Mouse (Mus musculus) forebrain, postnatal 0 days (tissue): ENCODE measurements around the gene Gm20671. TPM values are rescaled to one million over a fixed set of nuclear protein-coding genes. Genes with fewer than 3 reads are reported as not detected.
A peak's percentile ranks its signal among the peaks of the same experiment; 100 is the strongest.

ENCODE experiments used
- ATAC-seq: fragments of 200-750 bp; cut with Nextera tagmentation; 2 replicates; pipeline ENCODE4 v1.8.0; 2017; ENCODE audit warnings: mild to moderate bottlenecking, moderate library complexity
- DNase-seq: peaks from one replicate; pipeline ENCODE4 v3.0.0-alpha.2; 2015
- H3K27ac ChIP-seq: fragments of 300-500 bp; sonication (generic); 2 replicates; pipeline ENCODE4 v1.5.1; 2014; ENCODE audit warnings: low read depth, mild to moderate bottlenecking, antibody characterized with exemption, low read length, moderate library complexity, mixed read lengths
- H3K27me3 ChIP-seq: fragments of 300-500 bp; sonication (generic); 2 replicates; pipeline ENCODE4 v1.6.1; 2014; ENCODE audit warnings: mild to moderate bottlenecking, low read length, mixed read lengths; ENCODE audit not compliant: insufficient read depth
- H3K36me3 ChIP-seq: fragments of 300-500 bp; sonication (generic); 2 replicates; pipeline ENCODE4 v1.6.1; 2014; ENCODE audit warnings: mild to moderate bottlenecking, moderate library complexity; ENCODE audit not compliant: insufficient read depth
- H3K4me1 ChIP-seq: fragments of 300-500 bp; sonication (generic); 2 replicates; pipeline ENCODE4 v1.6.1; 2014; ENCODE audit warnings: antibody characterized with exemption; ENCODE audit not compliant: insufficient read depth
- H3K4me2 ChIP-seq: fragments of 300-500 bp; sonication (generic); 2 replicates; pipeline ENCODE4 v1.6.1; 2014; ENCODE audit warnings: low read depth, mild to moderate bottlenecking, moderate library complexity
- H3K4me3 ChIP-seq: fragments of 300-500 bp; sonication (generic); 2 replicates; pipeline ENCODE4 v1.5.1; 2014; ENCODE audit warnings: low read depth, low read length, mixed read lengths
- H3K9ac ChIP-seq: fragments of 300-500 bp; sonication (generic); 2 replicates; pipeline ENCODE4 v1.6.1; 2014; ENCODE audit warnings: mild to moderate bottlenecking
- H3K9me3 ChIP-seq: fragments of 300-500 bp; sonication (generic); 2 replicates; pipeline ENCODE4 v1.6.1; 2016; ENCODE audit warnings: low read length
- CTCF ChIP-seq: sonication (generic); IDR thresholded peaks from 2 replicates; pipeline ENCODE4 v1.5.1; 2016; ENCODE audit warnings: antibody characterized with exemption, control low read depth, low read depth
- WGBS: fragments of 180-500 bp; shearing (Covaris S2); extraction: QIAGEN DNeasy Blood & Tissue Kit; methylation state at CpG from one replicate; pipeline ENCODE4 v1.1.7; 2014; 5-methylcytosine and 5-hydroxymethylcytosine counted together
- polyA plus RNA-seq: library from polyadenylated mRNA; unstranded; fragments of >200 nt; fragmentation: Nextera tagmentation; extraction: Ambion mirVana; gene quantifications from 2 replicates; pipeline ENCODE4 v1.2.1, GENCODE M21; 2015
- total RNA-seq: library from RNA; depleted of rRNA; stranded (reverse); fragments of >200 nt; gene quantifications from 2 replicates; pipeline ENCODE4 v1.2.3, GENCODE M21; 2014; rRNA removed

The Gm20671 gene
- total RNA-seq (3.0 TPM in 1 of 2 replicates, not detected in the other), polyA plus RNA-seq (not detected in 2 replicates)

- DNase-seq: no peak
- ATAC-seq: no peak
- H3K9me3 ChIP-seq: no peaks in the 10 kb centered on the region
- no peak within 1 kb of the TSS for H3K4me2 ChIP-seq
- no peaks in the 10 kb centered on the region for H3K4me1 ChIP-seq
- 91% methylated on average over 7 of the region's 7 CpGs for WGBS
- no peaks in the 10 kb centered on the region for H3K27me3 ChIP-seq
- no peak within 1 kb of the TSS for H3K9ac ChIP-seq
- no peak within 1 kb of the TSS for H3K4me3 ChIP-seq
- no peak for TF ChIP-seq CTCF
- peaks cover 55% of the 10 kb centered on the region for H3K36me3 ChIP-seq
- H3K27ac ChIP-seq: no peak within 1 kb of the TSS
These were observed at the start of gene Gm20671 for GRCm38 (mm10) chr5:32827009-32827408. Gene Gm20671 (minus strand): TSS chr5:32827109.

- Histone ChIP-seq H3K4me1 (no peaks in the 10 kb centered on the region), H3K36me3 (peaks cover 39% of the 10 kb centered on the region), H3K4me2 (no peak overlapping the region), H3K9ac (no peak overlapping the region), H3K27ac (no peak overlapping the region), H3K9me3 (no peaks in the 10 kb centered on the region), H3K27me3 (no peaks in the 10 kb centered on the region), H3K4me3 (no peak overlapping the region)
- 96% methylated on average over 5 of the region's 5 CpGs for WGBS
- TF ChIP-seq CTCF: no peak
- no peak for DNase-seq
- ATAC-seq: no peak
These were observed 45.4 kb upstream of the Gm20671 start for GRCm38 (mm10) chr5:32872346-32872745.

GRCm38 (mm10) chr5:32869389-32870024 is 42.6 kb upstream of the Gm20671 start:
- ATAC-seq: no peak
- Histone ChIP-seq H3K27me3 (no peaks in the 10 kb centered on the region), H3K9me3 (no peaks in the 10 kb centered on the region), H3K36me3 (peaks cover 34% of the 10 kb centered on the region), H3K4me1 (peaks cover 2% of the 10 kb centered on the region), H3K27ac (no peak overlapping the region), H3K9ac (no peak overlapping the region), H3K4me3 (no peak overlapping the region), H3K4me2 (no peak overlapping the region)
- TF ChIP-seq CTCF: no peak
- WGBS: 95% methylated on average over 5 of the region's 5 CpGs
- DNase-seq: no peak

- TF ChIP-seq CTCF: no peak; the same call in 1 of the 2 replicates
- H3K9ac ChIP-seq: peak within 1 kb of the TSS; percentile 65
- WGBS: under 1% methylated on average over 62 of the region's 64 CpGs
- peak within 1 kb of the TSS; percentile 57 for H3K27ac ChIP-seq
- peaks cover 8% of the 10 kb centered on the region for H3K4me1 ChIP-seq
- no peaks in the 10 kb centered on the region for H3K9me3 ChIP-seq
- 0 out of 2 replicates have a peak, but pooled peaks cover 11% of the 10 kb centered on the region for H3K36me3 ChIP-seq
- H3K27me3 ChIP-seq: no peaks in the 10 kb centered on the region
- peak within 1 kb of the TSS; percentile 80 for H3K4me2 ChIP-seq
- peak; percentile 100 for ATAC-seq
- peak within 1 kb of the TSS; percentile 75 for H3K4me3 ChIP-seq
- DNase-seq: peak; percentile 93
These were observed 36.6 kb upstream of the Gm20671 start, which contains the start of gene Depdc5 for GRCm38 (mm10) chr5:32863253-32864228. Gene Depdc5 (plus strand): TSS chr5:32863701.

- Histone ChIP-seq H3K36me3 (0 out of 2 replicates have a peak, but pooled peaks cover 2% of the 10 kb centered on the region), H3K9me3 (no peaks in the 10 kb centered on the region), H3K27me3 (no peaks in the 10 kb centered on the region), H3K9ac (no peak overlapping the region), H3K4me1 (peaks cover 8% of the 10 kb centered on the region), H3K4me2 (0 out of 2 replicates have a peak overlapping the region, but pooled peaks have one; percentile 80), H3K4me3 (no peak overlapping the region), H3K27ac (no peak overlapping the region)
- DNase-seq (no peak), ATAC-seq (no peak)
- WGBS: 69% methylated on average over 6 of the region's 6 CpGs
- no peak for TF ChIP-seq CTCF
These were observed 35.7 kb upstream of the Gm20671 start for GRCm38 (mm10) chr5:32862469-32863132.

- no peaks in the 10 kb centered on the region for H3K36me3 ChIP-seq
- ATAC-seq (no peak), DNase-seq (no peak)
- H3K27me3 ChIP-seq: no peaks in the 10 kb centered on the region
- H3K9ac ChIP-seq: no peak overlapping the region
- H3K27ac ChIP-seq: no peak overlapping the region
- no peak overlapping the region for H3K4me2 ChIP-seq
- no peak overlapping the region for H3K4me3 ChIP-seq
- peaks cover 8% of the 10 kb centered on the region for H3K4me1 ChIP-seq
- TF ChIP-seq CTCF: no peak
- 91% methylated on average over 1 of the region's 1 CpGs for WGBS
- H3K9me3 ChIP-seq: no peaks in the 10 kb centered on the region
These were observed 34.2 kb upstream of the Gm20671 start for GRCm38 (mm10) chr5:32861082-32861481.
